Mouse (Mus musculus) midbrain, embryonic 11.5 days (tissue): ENCODE measurements around the gene Zfp609. TPM values are rescaled to one million over a fixed set of nuclear protein-coding genes. Genes with fewer than 3 reads are reported as not detected.

ENCODE experiments used
- polyA plus RNA-seq: library from polyadenylated mRNA; unstranded; fragments of >200 nt; fragmentation: Nextera tagmentation; extraction: Ambion mirVana; gene quantifications from 2 replicates; pipeline ENCODE4 v1.2.1, GENCODE M21; 2014

Gene Zfp609
- polyA plus RNA-seq, 1 experiment from 2014 or later, result 7.4 TPM

Other genes with a start within 250 kb of the Zfp609 start
- 8.2 and 9.0 TPM in 2 replicates for gene Plekho2, start 247.5 kb downstream of the Zfp609 start, polyA plus RNA-seq
- 12.0 and 13.6 TPM in 2 replicates for gene Pif1, start 240.4 kb downstream of the Zfp609 start, polyA plus RNA-seq
- 19.7 and 24.0 TPM in 2 replicates for gene Rbpms2, start 197.9 kb downstream of the Zfp609 start, polyA plus RNA-seq
- 199 and 215 TPM in 2 replicates for gene Oaz2, start 159.6 kb downstream of the Zfp609 start, polyA plus RNA-seq
- 198 and 215 TPM in 2 replicates for gene Pclaf, start 62.7 kb upstream of the Zfp609 start, polyA plus RNA-seq
- 33.7 and 37.2 TPM in 2 replicates for gene Trip4, start 81.2 kb upstream of the Zfp609 start, polyA plus RNA-seq
- gene Csnk1g1, start 81.4 kb upstream of the Zfp609 start, polyA plus RNA-seq, result 18.4 and 19.6 TPM in 2 replicates
- 490 and 501 TPM in 2 replicates for gene Ppib, start 232.7 kb upstream of the Zfp609 start, polyA plus RNA-seq
- gene Snx22, start 242.2 kb upstream of the Zfp609 start, polyA plus RNA-seq, result 1.8 and 2.2 TPM in 2 replicates